Mouse (Mus musculus) heart, adult 2 months (tissue): Measurements from ENCODE around the gene Acadl. TPM values are rescaled to one million over a fixed set of nuclear protein-coding genes. Genes with fewer than 3 reads are reported as not detected.

Experiments used
- DNase-seq, 2 experiments: peaks; one replicate each; pipeline ENCODE4 v3.0.0; 2021
- H3K27ac ChIP-seq: fragments of 200-600 bp; 2 replicates; pipeline ENCODE4 v1.8.1; 2022
- H3K27me3 ChIP-seq: fragments of 200-500 bp; 2 replicates; pipeline ENCODE4 v1.6.1; 2012; ENCODE audit warnings: mild to moderate bottlenecking, low read length, inconsistent platforms, mixed read lengths; ENCODE audit not compliant: control insufficient read depth, insufficient read depth
- H3K36me3 ChIP-seq: fragments of 200-500 bp; 2 replicates; pipeline ENCODE4 v1.6.1; 2012; ENCODE audit warnings: low read length, inconsistent platforms; ENCODE audit not compliant: control insufficient read depth, insufficient read depth
- H3K4me1 ChIP-seq: fragments of 200-500 bp; 2 replicates; pipeline ENCODE4 v1.6.1; 2011; ENCODE audit warnings: low read length; ENCODE audit not compliant: control insufficient read depth, insufficient read depth
- H3K4me3 ChIP-seq: fragments of 200-600 bp; 2 replicates; pipeline ENCODE4 v1.8.1; 2022
- H3K79me2 ChIP-seq: fragments of 200-500 bp; replicated peaks from 2 replicates; pipeline ENCODE4 v1.6.1; 2012; ENCODE audit warnings: mild to moderate bottlenecking, inconsistent platforms, low read length, moderate library complexity, mixed read lengths; ENCODE audit not compliant: control insufficient read depth, insufficient read depth
- H3K9ac ChIP-seq: fragments of 200-500 bp; 2 replicates; pipeline ENCODE4 v1.6.1; 2012; ENCODE audit warnings: low read depth, mild to moderate bottlenecking, control low read depth, inconsistent platforms, low read length, mixed read lengths
- CTCF ChIP-seq: fragments of 200-600 bp; IDR thresholded peaks from 2 replicates; pipeline ENCODE4 v1.8.1; 2022; ENCODE audit warnings: antibody characterized with exemption, mild to moderate bottlenecking, moderate library complexity
- EP300 ChIP-seq: fragments of 200-500 bp; IDR thresholded peaks from 2 replicates; pipeline ENCODE4 v1.6.1; 2011; ENCODE audit warnings: low read depth, low read length, control low read depth; ENCODE audit not compliant: insufficient read depth
- POLR2A ChIP-seq: fragments of 200-500 bp; IDR thresholded peaks from 2 replicates; pipeline ENCODE4 v1.6.1; 2011; ENCODE audit warnings: mild to moderate bottlenecking, low read depth, low read length, control low read depth; ENCODE audit not compliant: insufficient read depth
- WGBS: fragments of 180-500 bp; shearing (Covaris S2); methylation state at CpG from one replicate; pipeline ENCODE4 v1.1.7; 2018; 5-methylcytosine and 5-hydroxymethylcytosine counted together
- intact Hi-C: fragments of 180-260 bp; cut with DNase I; formaldehyde crosslinking; loops from one replicate; pipeline ENCODE4 v1.15.1; 2025
- polyA plus RNA-seq: library from polyadenylated mRNA; depleted of rRNA; stranded (reverse); fragments of >200 nt; gene quantifications from 2 replicates; pipeline ENCODE4 v1.2.3, GENCODE M21; 2012
- total RNA-seq, 2 experiments: library from RNA; stranded (reverse); gene quantifications; 2 replicates each; pipeline ENCODE4 v1.2.3; 2021

Acadl gene
- total and polyA plus RNA-seq, 3 experiments, result 327 to 1,201 (median 1,007) TPM

- intact Hi-C loops, result loop anchor here (1.0 to 5.0 kb wide), 3 partner anchors 45 to 96 kb away; no protein-coding TSS in a partner anchor
- H3K4me3 ChIP-seq, result peak overlapping the region; percentile 33
- no peaks in the 10 kb centered on the region for H3K79me2 ChIP-seq
- no peak overlapping the region for H3K27ac ChIP-seq
- no peak for DNase-seq
- 12% methylated on average over 5 of the region's 5 CpGs for WGBS
- peak overlapping the region; percentile 38; the same call in 1 of the 2 replicates for H3K9ac ChIP-seq
- peaks cover 2% of the 10 kb centered on the region for H3K4me1 ChIP-seq
- TF ChIP-seq CTCF (peak; percentile 48), POLR2A (no peak)
- H3K27me3 ChIP-seq, result no peaks in the 10 kb centered on the region
- no peaks in the 10 kb centered on the region for H3K36me3 ChIP-seq
Measured at GRCm38 (mm10) chr1:66896125-66896524, 33.0 kb upstream of the Acadl start.

- Histone ChIP-seq H3K9ac (peak overlapping the region; percentile 20; the same call in 1 of the 2 replicates), H3K27me3 (no peaks in the 10 kb centered on the region), H3K27ac (no peak overlapping the region), H3K36me3 (no peaks in the 10 kb centered on the region), H3K4me1 (peaks cover 2% of the 10 kb centered on the region), H3K79me2 (no peaks in the 10 kb centered on the region), H3K4me3 (peak overlapping the region; percentile 33)
- TF ChIP-seq POLR2A (no peak), CTCF (peak; percentile 58)
- DNase-seq, result peak; percentile 32 to 38
- intact Hi-C loops, result loop anchor here (1.0 to 5.0 kb wide), 3 partner anchors 45 to 97 kb away; no protein-coding TSS in a partner anchor
Measured at GRCm38 (mm10) chr1:66895837-66896118, 32.7 kb upstream of the Acadl start.

GRCm38 (mm10) chr1:66895093-66895836, 32.2 kb upstream of the Acadl start:
- 49% methylated on average over 6 of the region's 6 CpGs for WGBS
- no peaks in the 10 kb centered on the region for H3K27me3 ChIP-seq
- no peak for DNase-seq
- H3K36me3 ChIP-seq, result no peaks in the 10 kb centered on the region
- intact Hi-C loops, result loop anchor here (5.0 kb wide), 1 partner anchor 48 kb away; no protein-coding TSS in a partner anchor
- H3K9ac ChIP-seq, result peak overlapping the region; percentile 68
- peaks cover 2% of the 10 kb centered on the region for H3K4me1 ChIP-seq
- no peaks in the 10 kb centered on the region for H3K79me2 ChIP-seq
- H3K27ac ChIP-seq, result no peak overlapping the region
- TF ChIP-seq EP300, result no peak
- no peak for TF ChIP-seq POLR2A
- no peak for TF ChIP-seq CTCF
- no peak overlapping the region for H3K4me3 ChIP-seq

GRCm38 (mm10) chr1:66887175-66887574, 24.1 kb upstream of the Acadl start:
- Histone ChIP-seq H3K27me3 (no peaks in the 10 kb centered on the region), H3K4me1 (no peaks in the 10 kb centered on the region), H3K79me2 (no peaks in the 10 kb centered on the region), H3K27ac (no peak overlapping the region), H3K9ac (no peak overlapping the region), H3K4me3 (no peak overlapping the region), H3K36me3 (no peaks in the 10 kb centered on the region)
- TF ChIP-seq POLR2A (no peak), CTCF (peak; percentile 18; the same call in 1 of the 2 replicates), EP300 (no peak)
- intact Hi-C loops, result no loop called here
- DNase-seq, result no peak
- WGBS, result 100% methylated on average over 1 of the region's 1 CpGs

GRCm38 (mm10) chr1:66880217-66880616, 17.1 kb upstream of the Acadl start:
- Histone ChIP-seq H3K27me3 (no peaks in the 10 kb centered on the region), H3K36me3 (no peaks in the 10 kb centered on the region), H3K4me3 (no peak overlapping the region), H3K9ac (no peak overlapping the region), H3K79me2 (no peaks in the 10 kb centered on the region), H3K4me1 (no peaks in the 10 kb centered on the region), H3K27ac (no peak overlapping the region)
- TF ChIP-seq EP300 (no peak), CTCF (no peak), POLR2A (no peak)
- DNase-seq, result no peak
- intact Hi-C loops, result no loop called here
- 90% methylated on average over 2 of the region's 2 CpGs for WGBS

GRCm38 (mm10) chr1:66874740-66875139, 11.7 kb upstream of the Acadl start:
- 90% methylated on average over 6 of the region's 6 CpGs for WGBS
- no peak for DNase-seq
- no peaks in the 10 kb centered on the region for H3K27me3 ChIP-seq
- no peaks in the 10 kb centered on the region; the same call in 1 of the 2 replicates for H3K4me1 ChIP-seq
- H3K4me3 ChIP-seq, result no peak overlapping the region
- no peak overlapping the region for H3K9ac ChIP-seq
- no peak overlapping the region for H3K27ac ChIP-seq
- TF ChIP-seq EP300 (no peak), POLR2A (no peak), CTCF (no peak)
- H3K36me3 ChIP-seq, result no peaks in the 10 kb centered on the region
- intact Hi-C loops, result no loop called here
- H3K79me2 ChIP-seq, result no peaks in the 10 kb centered on the region
